Mouse (Mus musculus) megakaryocyte, embryonic 14.5 days (primary cell): ENCODE measurements around the gene Mlana.

Source experiments
- FLI1 ChIP-seq: IDR thresholded peaks from 2 replicates; pipeline ENCODE4 v1.6.1; 2012; ENCODE audit warnings: low read length, inconsistent platforms, mixed read lengths
- GATA1 ChIP-seq: IDR thresholded peaks from 3 replicates; pipeline ENCODE4 v1.6.1; 2012; ENCODE audit warnings: mixed read lengths, low read length, inconsistent platforms, borderline replicate concordance

DNA sequence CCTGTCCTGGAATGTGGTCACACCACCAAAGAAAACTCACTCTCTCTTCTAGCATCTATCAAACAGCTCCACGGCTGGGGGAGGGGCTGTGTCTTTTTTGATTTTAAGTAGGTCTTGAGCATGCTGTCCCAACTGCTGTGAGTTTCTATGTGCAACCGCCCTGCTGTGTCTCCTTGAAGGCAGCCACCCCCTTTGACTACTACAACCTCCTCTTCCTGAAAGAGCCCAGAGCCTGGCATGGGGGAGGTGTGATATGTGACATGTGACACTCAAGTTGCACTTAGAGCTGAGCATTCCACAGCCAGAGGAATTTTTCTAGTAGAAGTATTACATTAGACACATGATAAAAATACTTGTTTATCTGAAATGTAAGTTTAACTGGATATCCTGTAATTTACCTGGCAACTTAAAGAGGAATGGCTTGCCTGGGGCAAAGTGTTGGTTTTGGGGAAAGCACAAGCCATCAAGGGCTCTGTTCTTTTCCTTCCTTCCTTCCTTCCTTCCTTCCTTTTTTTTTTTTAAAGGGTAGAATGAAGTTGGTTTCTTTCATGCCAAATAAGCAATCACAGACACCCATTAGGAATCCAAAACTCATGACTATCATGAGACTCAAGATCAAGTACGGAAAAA is at the start of gene Mlana:
- no peak for TF ChIP-seq GATA1
- no peak for TF ChIP-seq FLI1
